Mouse (Mus musculus): ENCODE data around the gene C9. TPM values are rescaled to one million over a fixed set of nuclear protein-coding genes. Genes with fewer than 3 reads are reported as not detected.

The C9 gene
- polyA plus RNA-seq, 1 experiment from 2014 or later = not detected

- Histone ChIP-seq H3K27ac (ENCODE audit: low read length) (no peak overlapping the region), H3K4me1 (ENCODE audit: control insufficient read depth, insufficient read depth, low read length) (peaks cover 3% of the 10 kb centered on the region; the same call in 1 of the 2 replicates), H3K9me3 (replicated peaks; ENCODE audit: control insufficient read depth, low read length, poor library complexity, severe bottlenecking) (no peaks in the 10 kb centered on the region), H3K9ac (ENCODE audit: low read depth, low read length) (no peak overlapping the region), H3K27me3 (ENCODE audit: control insufficient read depth, insufficient read depth, low read depth, low read length) (no peaks in the 10 kb centered on the region), H3K4me2 (ENCODE audit: low read length) (peak overlapping the region; percentile 15; the same call in 1 of the 2 replicates), H3K4me3 (ENCODE audit: low read depth, low read length) (no peak overlapping the region), H3K36me3 (ENCODE audit: control insufficient read depth, insufficient read depth, low read length) (no peaks in the 10 kb centered on the region)
- peak; percentile 90 for ATAC-seq
- 22% methylated on average over 9 of the region's 9 CpGs for WGBS
Observed at GRCm38 (mm10) chr15:6448892-6449291, 3.8 kb downstream of the C9 start.

GRCm38 (mm10) chr15:6454461-6454860 is 9.3 kb downstream of the C9 start:
- H3K27ac ChIP-seq (ENCODE audit: low read length) = no peak overlapping the region
- WGBS = 84% methylated on average over 2 of the region's 2 CpGs

GRCm38 (mm10) chr15:6461381-6461780 is 16.3 kb downstream of the C9 start:
- H3K4me1 ChIP-seq (ENCODE audit: control insufficient read depth, insufficient read depth, low read length) = no peaks in the 10 kb centered on the region
- H3K4me2 ChIP-seq (ENCODE audit: low read length) = no peak overlapping the region
- ATAC-seq = no peak
- no peak overlapping the region for H3K9ac ChIP-seq (ENCODE audit: low read depth, low read length)
- H3K36me3 ChIP-seq (ENCODE audit: control insufficient read depth, insufficient read depth, low read length) = no peaks in the 10 kb centered on the region
- no peaks in the 10 kb centered on the region for H3K9me3 ChIP-seq (replicated peaks; ENCODE audit: control insufficient read depth, low read length, poor library complexity, severe bottlenecking)
- no peak overlapping the region for H3K27ac ChIP-seq (ENCODE audit: low read length)
- H3K27me3 ChIP-seq (ENCODE audit: control insufficient read depth, insufficient read depth, low read depth, low read length) = no peaks in the 10 kb centered on the region
- no peak overlapping the region for H3K4me3 ChIP-seq (ENCODE audit: low read depth, low read length)
- 53% methylated on average over 8 of the region's 8 CpGs for WGBS

More at GRCm38 (mm10) chr15:6454461-6454860, 9.3 kb downstream of the C9 start:
- H3K27me3 ChIP-seq (ENCODE audit: control insufficient read depth, insufficient read depth, low read depth, low read length) = no peaks in the 10 kb centered on the region
- no peak for ATAC-seq
- H3K4me2 ChIP-seq (ENCODE audit: low read length) = no peak overlapping the region
- no peak overlapping the region for H3K4me3 ChIP-seq (ENCODE audit: low read depth, low read length)
- no peaks in the 10 kb centered on the region for H3K9me3 ChIP-seq (replicated peaks; ENCODE audit: control insufficient read depth, low read length, poor library complexity, severe bottlenecking)
- no peak overlapping the region for H3K9ac ChIP-seq (ENCODE audit: low read depth, low read length)
- H3K4me1 ChIP-seq (ENCODE audit: control insufficient read depth, insufficient read depth, low read length) = no peaks in the 10 kb centered on the region
- H3K36me3 ChIP-seq (ENCODE audit: control insufficient read depth, insufficient read depth, low read length) = no peaks in the 10 kb centered on the region

- 85% methylated on average over 3 of the region's 3 CpGs for WGBS
- no peaks in the 10 kb centered on the region for H3K36me3 ChIP-seq (ENCODE audit: control insufficient read depth, insufficient read depth, low read length)
- no peaks in the 10 kb centered on the region for H3K9me3 ChIP-seq (replicated peaks; ENCODE audit: control insufficient read depth, low read length, poor library complexity, severe bottlenecking)
- no peak overlapping the region for H3K27ac ChIP-seq (ENCODE audit: low read length)
- no peak for ATAC-seq
- H3K4me2 ChIP-seq (ENCODE audit: low read length) = no peak overlapping the region
- no peaks in the 10 kb centered on the region for H3K4me1 ChIP-seq (ENCODE audit: control insufficient read depth, insufficient read depth, low read length)
- H3K9ac ChIP-seq (ENCODE audit: low read depth, low read length) = no peak overlapping the region
- no peak overlapping the region for H3K4me3 ChIP-seq (ENCODE audit: low read depth, low read length)
- H3K27me3 ChIP-seq (ENCODE audit: control insufficient read depth, insufficient read depth, low read depth, low read length) = no peaks in the 10 kb centered on the region
Observed at GRCm38 (mm10) chr15:6463361-6463923, 18.3 kb downstream of the C9 start.

GRCm38 (mm10) chr15:6466995-6467394 is 21.9 kb downstream of the C9 start:
- Histone ChIP-seq H3K9ac (ENCODE audit: low read depth, low read length) (no peak overlapping the region), H3K4me1 (ENCODE audit: control insufficient read depth, insufficient read depth, low read length) (no peaks in the 10 kb centered on the region), H3K9me3 (replicated peaks; ENCODE audit: control insufficient read depth, low read length, poor library complexity, severe bottlenecking) (no peaks in the 10 kb centered on the region), H3K27ac (ENCODE audit: low read length) (no peak overlapping the region), H3K27me3 (ENCODE audit: control insufficient read depth, insufficient read depth, low read depth, low read length) (no peaks in the 10 kb centered on the region), H3K4me3 (ENCODE audit: low read depth, low read length) (no peak overlapping the region), H3K4me2 (ENCODE audit: low read length) (no peak overlapping the region), H3K36me3 (ENCODE audit: control insufficient read depth, insufficient read depth, low read length) (no peaks in the 10 kb centered on the region)
- no peak for ATAC-seq
- WGBS = 83% methylated on average over 10 of the region's 10 CpGs

- Histone ChIP-seq H3K4me1 (ENCODE audit: control insufficient read depth, insufficient read depth, low read length) (no peaks in the 10 kb centered on the region), H3K27me3 (ENCODE audit: control insufficient read depth, insufficient read depth, low read depth, low read length) (no peaks in the 10 kb centered on the region), H3K4me2 (ENCODE audit: low read length) (no peak overlapping the region), H3K36me3 (ENCODE audit: control insufficient read depth, insufficient read depth, low read length) (no peaks in the 10 kb centered on the region), H3K27ac (ENCODE audit: low read length) (no peak overlapping the region), H3K4me3 (ENCODE audit: low read depth, low read length) (no peak overlapping the region), H3K9ac (ENCODE audit: low read depth, low read length) (no peak overlapping the region), H3K9me3 (replicated peaks; ENCODE audit: control insufficient read depth, low read length, poor library complexity, severe bottlenecking) (no peaks in the 10 kb centered on the region)
- WGBS = 94% methylated on average over 1 of the region's 1 CpGs
- ATAC-seq = no peak
Observed at GRCm38 (mm10) chr15:6468845-6469244, 23.7 kb downstream of the C9 start.

- 96% methylated on average over 3 of the region's 3 CpGs for WGBS
- H3K27ac ChIP-seq (ENCODE audit: low read length) = no peak overlapping the region
- H3K4me2 ChIP-seq (ENCODE audit: low read length) = no peak overlapping the region
- H3K9ac ChIP-seq (ENCODE audit: low read depth, low read length) = no peak overlapping the region
- no peaks in the 10 kb centered on the region for H3K27me3 ChIP-seq (ENCODE audit: control insufficient read depth, insufficient read depth, low read depth, low read length)
- no peaks in the 10 kb centered on the region for H3K36me3 ChIP-seq (ENCODE audit: control insufficient read depth, insufficient read depth, low read length)
- no peaks in the 10 kb centered on the region for H3K4me1 ChIP-seq (ENCODE audit: control insufficient read depth, insufficient read depth, low read length)
- no peak for ATAC-seq
- H3K9me3 ChIP-seq (replicated peaks; ENCODE audit: control insufficient read depth, low read length, poor library complexity, severe bottlenecking) = no peaks in the 10 kb centered on the region
- no peak overlapping the region for H3K4me3 ChIP-seq (ENCODE audit: low read depth, low read length)
Observed at GRCm38 (mm10) chr15:6469384-6469783, 24.3 kb downstream of the C9 start.

- Histone ChIP-seq H3K9me3 (replicated peaks; ENCODE audit: control insufficient read depth, low read length, poor library complexity, severe bottlenecking) (no peaks in the 10 kb centered on the region), H3K9ac (ENCODE audit: low read depth, low read length) (no peak overlapping the region), H3K27ac (ENCODE audit: low read length) (no peak overlapping the region), H3K4me2 (ENCODE audit: low read length) (no peak overlapping the region), H3K4me1 (ENCODE audit: control insufficient read depth, insufficient read depth, low read length) (no peaks in the 10 kb centered on the region), H3K4me3 (ENCODE audit: low read depth, low read length) (no peak overlapping the region), H3K27me3 (ENCODE audit: control insufficient read depth, insufficient read depth, low read depth, low read length) (no peaks in the 10 kb centered on the region), H3K36me3 (ENCODE audit: control insufficient read depth, insufficient read depth, low read length) (no peaks in the 10 kb centered on the region)
- ATAC-seq = no peak
- 78% methylated on average over 3 of the region's 3 CpGs for WGBS
Observed at GRCm38 (mm10) chr15:6483561-6483960, 38.4 kb downstream of the C9 start.

- Histone ChIP-seq H3K4me2 (ENCODE audit: low read length) (no peak overlapping the region), H3K9ac (ENCODE audit: low read depth, low read length) (no peak overlapping the region), H3K4me1 (ENCODE audit: control insufficient read depth, insufficient read depth, low read length) (no peaks in the 10 kb centered on the region), H3K9me3 (replicated peaks; ENCODE audit: control insufficient read depth, low read length, poor library complexity, severe bottlenecking) (no peaks in the 10 kb centered on the region), H3K27me3 (ENCODE audit: control insufficient read depth, insufficient read depth, low read depth, low read length) (no peaks in the 10 kb centered on the region), H3K4me3 (ENCODE audit: low read depth, low read length) (no peak overlapping the region), H3K27ac (ENCODE audit: low read length) (no peak overlapping the region), H3K36me3 (ENCODE audit: control insufficient read depth, insufficient read depth, low read length) (no peaks in the 10 kb centered on the region)
- 95% methylated on average over 2 of the region's 2 CpGs for WGBS
- ATAC-seq = no peak
Observed at GRCm38 (mm10) chr15:6492386-6492785, 47.3 kb downstream of the C9 start.
